Mouse (Mus musculus): Measurements from ENCODE around the gene Dnase1l3.
"Not testable (repeated sequence)": the region's sequence is repeated elsewhere in the genome, so short reads cannot be mapped to it uniquely, and the experiment has no call there.

Dnase1l3 gene

DNA sequence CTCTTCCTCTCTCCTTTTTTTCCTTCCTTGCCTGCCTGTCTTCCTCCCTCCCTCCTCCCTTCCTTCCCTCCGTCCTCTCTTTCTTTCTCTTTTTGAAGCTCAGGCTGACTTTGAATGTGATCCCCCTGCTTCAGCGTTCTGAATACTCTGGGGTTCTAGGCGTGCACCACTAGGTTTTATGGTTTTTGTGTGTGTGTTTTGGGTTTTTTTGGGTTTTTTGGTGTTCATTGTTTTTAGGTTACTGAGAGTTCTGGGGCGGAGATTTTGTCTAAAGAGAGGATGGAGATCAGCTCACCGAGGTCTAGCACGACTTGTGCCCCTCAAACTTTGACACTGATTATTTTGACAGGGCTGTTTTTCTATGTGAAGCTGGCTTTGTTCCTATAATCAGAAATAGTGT is 17.6 kb upstream of the Dnase1l3 start:
- DNase-seq (ENCODE audit: low read depth): no peak

GRCm38 (mm10) chr14:8011297-8011696 is 16.9 kb upstream of the Dnase1l3 start:
- no peak for DNase-seq (ENCODE audit: low read depth)

- DNase-seq (ENCODE audit: low read depth): no peak
These were observed 13.6 kb upstream of the Dnase1l3 start for GRCm38 (mm10) chr14:8007923-8008322.

DNA sequence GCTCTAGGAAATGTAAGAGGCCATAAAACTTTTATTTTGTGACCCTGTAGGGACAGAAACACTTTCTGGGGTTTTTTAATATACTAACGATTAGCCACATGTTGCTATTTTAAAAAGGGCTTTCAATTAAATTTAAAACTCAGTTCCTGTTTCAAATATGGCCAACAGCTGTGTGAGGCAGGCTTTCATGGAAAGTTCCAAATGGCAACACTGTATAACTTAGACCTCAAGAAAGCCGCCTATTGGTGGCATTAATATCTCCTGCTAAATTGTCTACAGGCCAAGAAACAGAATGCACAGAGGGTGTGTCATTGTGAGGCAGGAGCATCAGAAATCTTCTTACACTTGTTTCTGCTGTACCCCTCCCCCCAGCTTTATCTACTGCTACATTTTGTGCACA is 13.1 kb upstream of the Dnase1l3 start:
- DNase-seq (ENCODE audit: low read depth): no peak

DNA sequence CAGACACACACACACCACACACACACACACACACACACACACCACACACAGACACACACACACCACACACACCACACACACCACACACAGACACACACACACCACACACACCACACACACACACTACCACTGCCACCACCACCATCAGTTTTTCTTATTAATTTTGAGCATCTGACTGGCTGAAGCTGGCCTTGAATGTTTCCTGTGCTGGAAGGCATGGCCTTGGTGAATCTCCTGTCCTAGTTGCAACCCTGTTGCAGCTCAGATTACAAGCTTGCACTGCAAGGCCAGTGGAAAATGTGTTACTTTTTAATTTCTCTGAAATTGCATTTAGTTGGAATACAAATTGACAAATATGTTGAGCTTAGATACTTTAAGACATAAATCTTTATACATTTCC is 12.7 kb upstream of the Dnase1l3 start:
- no peak for DNase-seq (ENCODE audit: low read depth)

- not testable (repeated sequence) for DNase-seq (ENCODE audit: low read depth)
These were observed 11.7 kb upstream of the Dnase1l3 start for GRCm38 (mm10) chr14:8006061-8006460.

DNA sequence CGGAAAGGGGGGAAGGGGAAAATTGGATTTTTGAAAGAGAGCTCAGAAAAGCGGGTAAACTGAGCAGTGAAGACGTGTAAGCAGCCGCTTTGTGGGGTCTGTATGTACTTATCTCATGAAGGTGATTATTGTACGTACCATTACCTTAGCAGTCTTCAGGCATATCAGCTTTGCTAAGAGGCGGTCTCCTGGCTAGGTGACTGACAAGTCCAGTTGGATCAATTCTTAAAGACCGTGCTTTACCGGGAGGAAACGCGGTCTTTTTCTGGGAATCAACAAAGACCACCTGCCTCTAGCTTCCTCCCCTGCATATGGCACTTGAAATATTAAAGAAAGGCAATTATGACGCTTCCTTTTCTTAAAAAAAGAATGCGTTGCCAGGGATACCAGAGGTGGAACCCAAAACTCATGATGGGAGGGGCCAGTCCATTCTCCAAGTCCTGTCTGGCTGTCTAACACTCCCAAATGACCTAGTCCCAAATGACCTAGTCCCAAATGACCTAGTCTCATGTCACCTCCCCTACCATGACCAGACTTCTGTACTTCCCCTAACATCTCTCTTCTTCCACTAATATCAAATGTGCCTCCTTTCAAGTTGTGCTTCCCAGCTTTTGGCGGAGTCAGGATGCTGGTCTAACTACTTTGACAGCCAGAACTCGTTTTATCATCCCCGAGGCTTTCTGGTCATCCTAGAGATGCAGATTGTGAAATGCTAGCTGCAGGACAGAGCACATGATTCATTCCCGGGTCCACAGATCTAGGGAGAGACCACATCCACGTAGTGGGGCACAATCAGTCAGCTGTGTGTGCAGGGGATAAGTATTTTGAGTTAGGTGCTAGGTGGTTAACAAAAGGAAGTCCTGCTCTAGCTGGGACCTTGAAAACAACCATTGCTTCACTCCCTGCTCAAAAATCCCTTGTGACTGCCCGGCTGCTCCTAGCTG is 9.6 kb upstream of the Dnase1l3 start:
- DNase-seq (ENCODE audit: low read depth): no peak

GRCm38 (mm10) chr14:8003093-8003670 is 8.8 kb upstream of the Dnase1l3 start:
- DNase-seq (ENCODE audit: low read depth): no peak

DNA sequence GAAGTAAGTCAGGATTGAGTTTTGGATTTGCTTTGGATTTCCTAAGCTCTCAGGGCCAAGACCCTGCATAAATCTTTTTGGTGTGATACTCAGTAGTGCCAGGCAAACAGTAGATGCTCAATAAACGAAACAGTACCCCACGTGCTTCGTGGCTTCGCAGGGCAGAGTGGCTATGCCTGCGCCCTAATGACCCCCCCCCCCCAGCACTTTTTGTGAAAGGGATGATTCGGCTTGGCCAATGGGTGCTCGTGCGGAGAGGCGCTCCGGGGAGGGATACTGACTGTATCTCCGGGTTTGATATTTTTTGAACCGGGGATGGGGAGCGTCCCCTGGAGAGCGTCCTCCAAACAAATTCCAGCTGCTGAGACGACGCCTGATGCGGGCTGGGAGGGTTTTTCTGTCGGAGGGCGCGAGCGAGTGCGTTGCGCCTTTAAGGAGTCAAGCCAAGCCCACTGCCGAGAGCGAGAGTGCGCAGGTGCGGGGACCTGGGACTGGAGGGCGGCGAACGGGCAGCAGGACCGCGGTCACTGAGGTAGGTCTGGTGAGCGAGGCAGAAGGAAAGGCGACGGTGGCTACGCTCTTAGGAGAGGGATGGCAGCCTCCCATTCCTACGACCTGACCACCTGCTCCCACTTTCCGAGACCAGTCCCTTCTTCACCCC is 8.2 kb upstream of the Dnase1l3 start, which contains the start of gene Abhd6:
Abhd6 (plus strand) TSS at position 471 of the 661 bp plus-strand sequence.
- peak; percentile 7 for DNase-seq (ENCODE audit: low read depth)

- no peak for DNase-seq (ENCODE audit: low read depth)
These were observed 6.7 kb upstream of the Dnase1l3 start for GRCm38 (mm10) chr14:8000831-8001685.

DNA sequence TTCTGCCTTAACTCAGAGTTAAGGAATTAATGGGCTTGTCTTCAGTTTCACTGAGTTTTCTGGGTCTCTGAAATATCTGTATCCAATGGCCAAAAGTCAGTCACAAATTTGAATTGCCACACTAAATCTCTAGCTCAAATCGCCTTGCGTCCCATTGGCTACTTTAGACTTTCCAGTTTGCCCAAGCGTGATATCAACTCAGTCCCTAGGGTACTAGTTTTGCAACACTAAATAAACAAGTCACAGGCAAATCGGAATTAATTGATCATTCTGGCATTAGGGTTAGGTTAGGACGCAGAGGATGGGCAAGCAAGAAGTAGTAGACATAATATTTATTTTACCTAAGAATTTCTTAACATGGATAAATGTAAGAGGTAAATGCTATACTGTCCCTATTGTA is 5.9 kb upstream of the Dnase1l3 start:
- no peak for DNase-seq (ENCODE audit: low read depth)

DNA sequence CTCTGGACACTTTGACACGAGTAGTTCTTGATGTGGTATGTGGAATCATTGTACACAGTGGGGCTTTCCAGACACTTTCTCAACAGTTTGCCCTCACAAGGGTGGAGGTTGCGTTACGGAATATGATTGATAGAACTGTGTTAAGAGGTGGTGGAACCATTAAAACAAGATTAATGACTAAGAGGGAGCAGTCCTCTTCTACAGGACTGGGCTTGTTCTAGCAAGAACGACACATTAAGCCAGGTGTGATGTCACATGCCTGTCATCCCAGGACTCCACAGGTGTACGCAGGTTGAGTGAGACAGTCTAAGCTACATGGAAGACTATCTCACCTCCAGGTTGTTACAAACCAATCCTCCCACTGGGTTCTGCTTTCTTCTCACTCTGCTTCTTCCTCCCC is 5.1 kb upstream of the Dnase1l3 start:
- no peak for DNase-seq (ENCODE audit: low read depth)

DNA sequence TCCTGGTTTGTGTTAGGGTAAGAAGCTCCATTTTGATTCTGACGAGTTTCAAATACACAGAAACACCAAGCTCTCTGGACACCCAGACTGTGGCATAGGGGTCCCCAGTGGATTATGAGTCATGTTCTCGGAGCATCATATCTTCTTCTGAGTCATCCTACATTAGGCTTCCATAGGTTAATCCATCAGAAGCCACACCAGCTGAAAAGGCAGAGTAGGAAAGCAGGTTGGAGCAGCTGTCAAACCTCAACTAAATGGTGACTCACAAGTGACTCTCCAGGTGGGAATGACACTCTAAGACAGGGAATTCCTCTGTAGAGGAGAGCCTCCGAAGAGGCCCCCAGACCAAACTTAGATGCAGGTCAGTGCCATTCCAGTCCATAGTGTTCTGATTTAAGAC is 4.7 kb upstream of the Dnase1l3 start:
- no peak for DNase-seq (ENCODE audit: low read depth)

- DNase-seq (ENCODE audit: low read depth): peak; percentile 75
These were observed 2.9 kb upstream of the Dnase1l3 start for GRCm38 (mm10) chr14:7997255-7997696.

DNA sequence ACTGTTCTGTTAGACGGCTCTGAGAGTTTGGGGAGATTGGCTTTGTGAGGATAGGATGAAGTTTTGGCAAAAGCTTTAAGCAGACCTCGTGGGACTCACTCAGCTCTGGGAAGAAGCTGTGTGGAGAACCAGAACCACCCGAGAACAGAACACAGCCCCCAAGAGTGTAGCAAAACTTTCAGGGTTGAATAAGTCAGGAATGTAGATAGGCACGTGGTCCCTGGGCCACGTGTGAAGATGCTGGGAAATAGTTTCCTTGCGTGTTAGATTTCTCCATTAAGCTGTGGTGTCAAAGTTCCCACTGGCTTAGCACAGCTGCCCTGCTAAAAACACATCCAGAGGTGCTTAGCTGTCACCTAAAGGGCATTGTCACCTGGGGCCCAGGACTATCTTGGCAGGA is 2.2 kb downstream of the Dnase1l3 start:
- no peak for DNase-seq (ENCODE audit: low read depth)

DNA sequence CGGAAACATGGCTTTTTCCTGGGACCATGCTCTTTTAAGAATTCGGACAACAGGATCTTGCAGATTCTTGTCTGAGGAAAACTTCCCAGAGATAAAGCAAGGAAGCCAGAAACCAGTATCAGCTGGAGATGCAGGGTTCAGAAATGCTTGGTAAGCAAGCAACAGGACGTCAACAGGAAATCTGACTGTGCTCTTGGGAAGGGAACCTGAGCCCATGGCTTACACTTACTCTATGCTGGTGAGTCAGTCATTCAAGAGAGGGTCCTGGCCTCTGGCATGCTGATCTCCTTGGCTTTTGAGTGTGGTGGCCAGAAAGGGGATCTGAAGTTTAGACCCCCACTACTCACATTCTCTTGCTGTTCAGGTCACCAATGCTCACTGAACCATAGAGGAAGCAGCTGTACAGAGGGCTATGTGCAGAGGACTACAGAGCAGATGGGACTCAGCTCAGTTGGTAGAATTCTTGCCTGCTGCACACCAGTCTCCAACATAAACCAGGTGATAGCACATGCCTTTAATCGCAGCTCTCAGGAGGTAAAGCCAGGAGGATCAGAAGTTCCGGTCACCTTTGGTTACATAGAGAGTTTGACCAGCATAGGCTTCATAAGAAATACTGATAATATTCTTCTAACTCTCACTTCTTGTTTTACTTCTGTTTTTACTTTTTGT is 3.1 kb downstream of the Dnase1l3 start:
- DNase-seq (ENCODE audit: low read depth): no peak

DNA sequence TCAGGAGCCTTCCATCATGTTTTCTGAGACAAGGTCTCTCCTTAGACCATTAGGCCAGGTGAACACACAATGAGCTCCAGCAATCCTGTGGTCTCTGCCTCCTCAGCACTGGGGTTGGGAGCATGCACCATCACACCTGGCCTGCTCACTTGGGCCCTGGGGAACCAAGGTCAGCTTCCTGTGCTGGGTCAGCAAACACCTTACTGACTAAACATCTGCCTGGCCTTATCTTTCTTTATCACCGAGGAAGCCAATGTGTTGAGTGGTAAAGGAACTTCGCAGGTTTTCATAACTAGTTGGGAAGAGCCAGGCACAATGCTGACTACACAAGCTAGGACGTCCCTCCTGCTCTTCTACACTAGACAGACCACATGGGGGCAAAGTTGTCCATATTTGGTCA is 4.4 kb downstream of the Dnase1l3 start:
- DNase-seq (ENCODE audit: low read depth): no peak

DNA sequence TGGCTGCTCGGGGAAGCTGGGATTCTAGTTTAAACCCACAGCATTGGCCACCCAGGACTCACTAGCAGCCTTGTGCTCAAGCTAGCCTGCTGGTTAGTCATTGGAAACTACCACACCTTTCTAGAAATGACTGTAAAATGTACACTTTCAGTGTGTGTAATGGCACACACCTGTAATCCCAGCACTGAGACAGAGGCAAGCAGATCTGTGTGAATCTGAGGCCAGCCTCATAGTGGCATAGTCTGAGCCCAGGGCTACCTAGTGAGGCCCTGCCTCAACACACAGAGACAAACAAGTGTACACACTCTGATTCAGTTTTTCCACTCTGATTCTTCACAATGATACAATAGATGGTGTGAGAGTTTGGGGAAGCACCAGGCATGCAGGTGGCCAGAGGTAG is 5.0 kb downstream of the Dnase1l3 start:
- DNase-seq (ENCODE audit: low read depth): no peak

- no peak for DNase-seq (ENCODE audit: low read depth)
These were observed 7.5 kb downstream of the Dnase1l3 start for GRCm38 (mm10) chr14:7986913-7987312.

- DNase-seq (ENCODE audit: low read depth): no peak
These were observed 13.1 kb downstream of the Dnase1l3 start for GRCm38 (mm10) chr14:7981226-7981625.

DNA sequence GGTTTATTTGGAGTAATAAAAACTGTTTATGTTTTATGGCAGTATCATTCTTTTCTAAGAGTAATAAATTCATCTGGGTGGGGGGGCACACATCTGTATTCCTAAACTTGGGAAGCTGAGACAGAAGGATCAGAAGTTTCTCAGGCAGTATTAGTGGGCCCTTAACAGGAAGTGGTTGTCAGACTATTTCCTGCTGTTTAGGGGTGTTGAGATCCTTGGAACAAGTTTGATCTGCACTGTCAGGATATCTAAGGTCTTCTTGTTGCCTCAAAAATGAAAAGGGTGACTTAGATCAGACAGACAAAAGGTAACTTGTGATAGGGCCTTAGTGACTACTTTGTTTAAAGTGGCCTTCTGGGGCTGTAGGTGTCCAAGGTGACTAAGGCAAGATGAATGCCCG is 16.2 kb downstream of the Dnase1l3 start:
- no peak for DNase-seq (ENCODE audit: low read depth)

All from c-Kit-positive CD71-positive TER-119-negative erythroid progenitor cells, embryonic 14.5 days (primary cell).